Mouse (Mus musculus): ENCODE data around the gene Copz2.

GRCm38 (mm10) chr11:96867149-96867548, 17.5 kb downstream of the Copz2 start:
- TF ChIP-seq POLR2A (IDR thresholded peaks at IDR 0.05; ENCODE audit: low read depth, low read length): no peak
- peak; percentile 73; the same call in 1 of the 2 replicates for TF ChIP-seq CTCF (IDR thresholded peaks at IDR 0.05; ENCODE audit: extremely low read depth, insufficient read length, insufficient replicate concordance, low read depth, low read length)

Measured in small intestine, adult 2 months (tissue).